Mouse (Mus musculus): ENCODE measurements around the gene Hist1h1c.
"Not testable (repeated sequence)": the region's sequence is repeated elsewhere in the genome, so short reads cannot be mapped to it uniquely, and the experiment has no call there.

Hist1h1c gene

GRCm38 (mm10) chr13:23716261-23717042 lies 22.2 kb upstream of the Hist1h1c start:
- no peak for DNase-seq (ENCODE audit: low spot score)

- no peak for DNase-seq (ENCODE audit: low spot score)
These were observed 21.4 kb upstream of the Hist1h1c start for GRCm38 (mm10) chr13:23717176-23717575.

GRCm38 (mm10) chr13:23717593-23718245 lies 20.9 kb upstream of the Hist1h1c start:
- DNase-seq (ENCODE audit: low spot score), result not testable (repeated sequence)

GRCm38 (mm10) chr13:23724239-23724638 lies 14.4 kb upstream of the Hist1h1c start:
- DNase-seq (ENCODE audit: low spot score), result no peak

- no peak for DNase-seq (ENCODE audit: low spot score)
These were observed 13.4 kb upstream of the Hist1h1c start for GRCm38 (mm10) chr13:23725213-23725612.

GRCm38 (mm10) chr13:23728472-23729191 lies 10.0 kb upstream of the Hist1h1c start:
- DNase-seq (ENCODE audit: low spot score), result no peak

GRCm38 (mm10) chr13:23729192-23729525 lies 9.4 kb upstream of the Hist1h1c start:
- DNase-seq (ENCODE audit: low spot score), result no peak

GRCm38 (mm10) chr13:23729706-23730105 lies 8.9 kb upstream of the Hist1h1c start:
- no peak for DNase-seq (ENCODE audit: low spot score)

DNA sequence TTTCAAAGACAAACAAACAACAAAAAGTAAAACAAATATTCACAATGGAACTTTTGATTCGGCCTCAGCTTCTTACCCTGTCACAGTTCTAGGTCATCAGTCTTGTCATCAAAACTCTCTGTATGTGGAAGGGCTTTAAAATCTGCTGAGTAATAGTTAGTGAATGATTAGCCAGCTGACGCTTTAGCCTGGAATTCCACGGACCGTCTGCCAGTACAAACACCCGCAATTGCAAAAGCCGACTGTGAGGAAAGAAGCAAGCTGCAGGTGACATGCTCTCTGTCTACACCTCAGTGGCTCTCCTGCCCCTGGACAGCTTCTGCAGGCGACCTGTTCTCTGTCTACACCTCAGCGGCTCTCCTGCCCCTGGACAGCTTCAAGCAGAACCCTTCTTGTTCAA lies 8.1 kb upstream of the Hist1h1c start:
- peak; percentile 73 for DNase-seq (ENCODE audit: low spot score)

GRCm38 (mm10) chr13:23732156-23732804 lies 6.3 kb upstream of the Hist1h1c start:
- DNase-seq (ENCODE audit: low spot score), result peak; percentile 48

DNA sequence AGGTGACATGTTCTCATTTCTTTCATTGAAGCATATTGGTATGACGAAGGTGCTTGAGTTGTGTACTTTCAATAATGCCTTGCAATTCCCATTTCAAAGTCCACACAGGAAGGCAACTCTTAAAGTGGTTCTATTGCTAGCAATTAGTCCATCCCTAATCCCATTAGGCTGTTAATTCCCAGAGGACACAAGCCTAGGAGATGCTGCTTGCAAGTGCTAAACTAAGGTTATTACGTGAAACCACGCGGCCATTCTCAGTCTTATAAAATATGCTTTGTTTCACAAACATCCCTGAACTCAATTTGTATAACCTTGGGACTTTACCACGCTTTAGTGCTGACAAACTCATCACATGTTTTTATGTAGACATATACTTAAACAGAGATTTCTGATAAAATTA lies 1.5 kb upstream of the Hist1h1c start:
- DNase-seq (ENCODE audit: low spot score), result no peak

- no peak for DNase-seq (ENCODE audit: low spot score)
These were observed 567 bp upstream of the Hist1h1c start for GRCm38 (mm10) chr13:23738041-23738440.

DNA sequence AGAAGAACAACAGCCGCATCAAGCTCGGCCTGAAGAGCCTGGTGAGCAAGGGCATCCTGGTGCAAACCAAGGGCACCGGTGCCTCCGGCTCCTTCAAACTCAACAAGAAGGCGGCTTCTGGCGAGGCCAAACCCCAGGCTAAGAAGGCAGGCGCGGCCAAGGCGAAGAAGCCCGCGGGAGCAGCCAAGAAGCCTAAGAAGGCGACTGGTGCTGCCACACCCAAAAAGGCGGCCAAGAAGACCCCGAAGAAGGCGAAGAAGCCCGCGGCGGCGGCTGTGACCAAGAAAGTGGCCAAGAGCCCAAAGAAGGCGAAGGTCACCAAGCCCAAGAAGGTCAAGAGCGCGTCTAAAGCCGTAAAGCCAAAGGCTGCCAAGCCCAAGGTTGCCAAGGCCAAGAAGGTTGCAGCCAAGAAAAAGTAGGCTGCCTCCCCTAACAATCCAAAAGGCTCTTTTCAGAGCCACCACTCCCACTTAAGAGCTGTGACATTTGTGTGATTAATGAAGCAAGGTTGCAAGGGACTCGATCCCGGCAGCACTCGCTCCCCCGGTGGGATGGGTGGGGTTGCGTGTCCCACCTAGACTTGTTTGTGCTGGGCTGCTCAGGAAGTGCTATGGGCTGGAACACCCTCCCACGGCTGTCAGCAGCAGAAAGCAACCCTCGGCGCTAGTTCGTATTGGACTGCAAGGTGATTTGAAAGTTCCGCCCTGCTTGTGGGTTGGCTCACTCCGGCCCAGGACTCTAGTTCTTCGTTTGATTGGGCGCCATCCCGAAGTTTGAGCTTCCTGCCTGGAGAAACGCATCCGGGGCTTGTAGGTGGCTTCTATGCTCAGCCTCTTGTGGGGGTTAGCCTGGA lies 687 bp downstream of the Hist1h1c start:
- DNase-seq (ENCODE audit: low spot score), result peak; percentile 98

DNA sequence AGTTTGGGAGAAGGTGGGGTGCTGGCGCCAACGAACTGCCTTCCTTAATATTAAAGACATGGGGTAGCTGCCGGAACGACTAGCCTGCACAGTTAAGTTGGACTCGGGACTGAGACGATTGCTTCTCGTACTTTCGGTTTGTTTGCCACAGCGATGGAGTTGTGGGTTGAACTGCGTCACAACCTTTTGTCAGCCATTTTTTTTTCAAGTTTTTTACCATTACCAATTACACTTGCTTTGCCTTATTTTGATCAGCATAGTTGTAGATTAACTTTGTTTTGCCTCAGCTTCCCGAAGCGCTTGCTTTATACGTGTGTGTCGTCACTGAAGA lies 1.3 kb downstream of the Hist1h1c start:
- DNase-seq (ENCODE audit: low spot score), result no peak

DNA sequence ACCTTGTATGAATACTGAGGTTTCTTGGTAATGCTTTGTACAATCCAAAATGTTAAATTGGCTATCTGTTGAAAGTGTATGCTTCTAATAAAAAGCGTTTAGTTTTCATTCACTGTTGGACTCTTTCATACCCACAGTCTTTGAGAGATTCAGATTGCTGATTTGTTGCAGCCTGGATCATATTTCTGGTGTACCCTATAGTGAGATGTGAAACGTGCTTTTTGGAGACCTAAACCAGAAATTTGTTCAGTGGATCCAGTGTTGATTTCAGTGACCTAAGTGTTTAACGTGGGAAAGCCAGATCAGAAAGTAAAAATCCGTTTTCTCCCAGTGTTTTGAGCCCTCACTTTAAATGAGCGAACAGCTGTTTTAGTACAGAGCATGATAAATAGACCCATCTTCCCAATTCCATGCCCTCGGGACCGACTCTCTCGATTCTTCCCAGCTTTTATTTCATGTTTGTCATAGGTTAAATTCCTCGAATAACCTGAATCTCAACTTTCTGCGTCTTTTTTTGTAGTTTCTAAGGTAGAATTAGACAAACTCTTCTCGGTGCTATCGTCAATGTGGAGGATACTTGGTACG lies 1.7 kb downstream of the Hist1h1c start:
- DNase-seq (ENCODE audit: low spot score), result no peak

DNA sequence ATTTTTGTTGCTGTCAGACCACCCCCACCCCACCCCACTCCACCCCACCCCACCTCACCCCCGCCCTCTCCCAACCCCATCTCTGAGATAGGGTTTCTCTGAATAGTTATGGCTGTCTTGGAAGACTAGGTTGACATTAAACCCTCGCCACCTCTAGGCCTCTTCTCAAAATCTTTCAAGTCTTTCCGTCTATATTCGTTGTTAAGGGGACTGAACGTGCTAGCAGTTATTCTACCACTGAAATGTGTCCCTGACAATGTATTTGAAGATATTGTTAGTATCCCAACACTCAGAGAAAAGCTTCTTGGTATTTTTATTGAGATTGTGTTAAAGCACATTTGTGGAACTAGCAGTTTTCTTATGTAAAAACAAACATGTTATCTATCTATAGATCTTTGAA lies 2.3 kb downstream of the Hist1h1c start:
- no peak for DNase-seq (ENCODE audit: low spot score)

- DNase-seq (ENCODE audit: low spot score), result no peak
These were observed 3.4 kb downstream of the Hist1h1c start for GRCm38 (mm10) chr13:23742007-23742406.

- no peak for DNase-seq (ENCODE audit: low spot score)
These were observed 4.6 kb downstream of the Hist1h1c start for GRCm38 (mm10) chr13:23743215-23743614.

DNA sequence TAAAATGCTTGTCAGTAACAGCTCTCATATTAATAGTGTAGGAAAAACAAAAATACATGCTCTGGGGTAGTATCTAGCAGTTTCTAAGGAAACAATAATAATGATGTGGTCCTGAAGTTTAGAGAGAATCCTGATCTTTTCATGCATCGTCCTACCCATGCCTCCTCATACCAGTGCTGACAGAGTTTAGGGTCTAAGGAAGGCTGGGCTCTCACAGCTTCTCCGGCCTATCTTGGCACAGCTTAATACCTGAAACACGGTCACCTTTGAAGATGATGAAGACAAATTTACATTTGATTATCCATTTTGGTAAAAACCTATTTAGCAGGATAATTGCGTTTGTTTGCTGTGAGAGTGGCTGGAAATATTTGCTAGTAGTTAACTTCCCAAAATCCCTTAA lies 5.4 kb downstream of the Hist1h1c start:
- DNase-seq (ENCODE audit: low spot score), result no peak

DNA sequence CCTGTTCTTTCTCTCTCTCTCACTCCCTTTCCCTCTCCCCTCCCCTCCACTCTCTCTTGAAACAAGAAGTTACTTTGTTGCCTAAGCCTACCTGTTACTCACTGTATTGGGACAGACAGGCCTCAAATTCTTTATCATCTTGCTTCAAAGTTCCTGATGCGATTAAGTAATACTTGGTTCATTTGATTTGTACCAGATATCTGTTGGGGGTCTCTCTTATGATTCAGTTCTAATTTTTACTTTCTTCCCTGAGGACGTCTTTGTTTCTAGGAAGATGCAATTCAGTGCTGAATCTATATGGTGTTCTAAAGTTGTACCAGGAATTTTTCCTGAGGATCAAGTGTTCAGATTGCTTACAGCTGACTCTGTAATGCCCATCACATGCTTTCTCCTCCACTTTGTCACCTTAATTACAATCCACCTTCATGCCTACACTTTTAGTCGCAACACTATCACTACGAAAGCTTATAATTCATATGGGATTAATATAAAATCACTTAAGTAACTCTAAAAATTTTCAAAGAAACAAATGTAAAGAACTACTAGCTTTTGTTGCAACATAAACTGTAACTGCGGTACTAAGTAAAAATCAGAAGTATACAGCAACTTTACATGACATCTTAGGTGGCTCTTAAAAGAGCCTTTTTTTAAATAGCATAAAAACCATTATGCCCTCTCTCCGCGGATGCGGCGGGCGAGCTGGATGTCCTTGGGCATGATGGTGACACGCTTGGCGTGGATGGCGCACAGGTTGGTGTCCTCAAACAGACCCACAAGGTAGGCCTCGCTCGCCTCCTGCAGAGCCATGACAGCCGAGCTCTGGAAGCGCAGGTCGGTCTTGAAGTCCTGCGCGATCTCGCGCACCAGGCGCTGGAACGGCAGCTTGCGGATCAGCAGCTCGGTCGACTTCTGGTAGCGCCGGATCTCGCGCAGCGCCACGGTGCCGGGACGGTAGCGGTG lies 6.1 kb downstream of the Hist1h1c start:
- no peak for DNase-seq (ENCODE audit: low spot score)
